Mouse (Mus musculus) lung, postnatal 36 days (tissue): ENCODE results near the gene Lrfn3.

Experiments used
- DNase-seq: peaks from one replicate; pipeline ENCODE4 v3.0.0; 2022; ENCODE audit warnings: mixed read lengths

Lrfn3 gene

GRCm38 (mm10) chr7:30339432-30340109 lies 23.0 kb downstream of the Lrfn3 start:
- DNase-seq: no peak

DNA sequence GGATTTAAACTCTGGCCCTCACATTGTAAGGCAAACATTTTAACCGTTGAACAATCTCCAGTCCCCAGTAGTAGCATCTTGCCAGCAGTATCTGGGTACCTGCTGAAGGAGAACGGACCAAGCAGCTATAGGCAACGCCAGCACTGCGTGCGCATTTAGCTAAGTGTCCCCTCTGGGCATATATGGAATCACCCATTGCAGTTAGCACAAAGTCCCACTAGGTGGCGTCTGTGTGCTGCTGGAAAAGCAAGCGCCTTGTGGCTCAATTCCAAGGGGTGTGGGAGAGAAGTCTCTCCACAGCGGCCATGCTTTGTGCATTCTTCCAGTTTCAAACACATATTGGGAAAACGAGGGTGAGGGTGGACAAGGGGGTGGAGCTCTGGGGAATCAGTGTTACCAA lies 26.2 kb downstream of the Lrfn3 start:
- DNase-seq: peak; percentile 90

- no peak for DNase-seq
Measured at GRCm38 (mm10) chr7:30335688-30336087, 26.9 kb downstream of the Lrfn3 start.

DNA sequence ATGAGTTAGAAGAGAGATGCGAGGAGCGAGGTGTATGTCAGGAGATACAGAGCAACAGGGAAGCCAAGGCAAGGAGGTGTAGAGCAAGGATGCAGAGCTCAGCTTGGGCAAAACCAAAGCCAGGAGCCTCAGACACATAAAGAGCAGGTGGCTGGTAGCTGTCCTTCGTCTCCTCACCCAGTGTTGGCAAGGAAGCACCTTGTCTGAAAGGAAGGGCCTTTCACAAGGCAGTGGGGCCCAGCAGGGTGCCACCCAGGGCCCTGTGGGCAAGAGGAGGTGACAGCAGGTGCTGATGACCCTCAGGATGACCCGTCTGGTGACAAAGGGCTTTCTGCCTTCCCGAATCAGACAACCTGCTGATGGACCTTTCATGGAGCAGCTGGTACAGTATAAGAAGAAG lies 28.0 kb downstream of the Lrfn3 start:
- no peak for DNase-seq

GRCm38 (mm10) chr7:30333436-30333835 lies 29.1 kb downstream of the Lrfn3 start:
- DNase-seq: peak; percentile 80

- no peak for DNase-seq
Measured at GRCm38 (mm10) chr7:30332622-30333259, 29.8 kb downstream of the Lrfn3 start.

DNA sequence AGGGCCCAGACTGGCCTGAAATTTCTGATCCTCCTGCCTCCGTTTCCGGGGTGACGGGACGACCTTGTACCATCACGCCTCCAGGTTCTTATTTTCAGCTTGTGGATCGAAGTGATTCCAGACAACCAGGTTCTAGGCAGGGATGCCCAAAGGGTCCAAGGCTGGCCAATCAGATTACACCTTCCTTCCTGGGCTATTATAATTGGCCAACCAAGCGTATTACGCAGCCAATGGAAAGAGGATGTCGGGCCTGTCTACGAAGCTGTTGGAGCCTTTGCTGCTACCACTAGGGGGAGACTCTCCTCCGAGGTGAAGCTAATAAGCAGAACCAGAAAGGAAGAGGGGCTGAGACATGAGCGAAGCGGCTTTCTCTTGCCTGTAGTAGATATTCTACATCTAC lies 30.7 kb downstream of the Lrfn3 start:
- DNase-seq: peak; percentile 89

- DNase-seq: no peak
Measured at GRCm38 (mm10) chr7:30328379-30328778, 34.2 kb downstream of the Lrfn3 start.

DNA sequence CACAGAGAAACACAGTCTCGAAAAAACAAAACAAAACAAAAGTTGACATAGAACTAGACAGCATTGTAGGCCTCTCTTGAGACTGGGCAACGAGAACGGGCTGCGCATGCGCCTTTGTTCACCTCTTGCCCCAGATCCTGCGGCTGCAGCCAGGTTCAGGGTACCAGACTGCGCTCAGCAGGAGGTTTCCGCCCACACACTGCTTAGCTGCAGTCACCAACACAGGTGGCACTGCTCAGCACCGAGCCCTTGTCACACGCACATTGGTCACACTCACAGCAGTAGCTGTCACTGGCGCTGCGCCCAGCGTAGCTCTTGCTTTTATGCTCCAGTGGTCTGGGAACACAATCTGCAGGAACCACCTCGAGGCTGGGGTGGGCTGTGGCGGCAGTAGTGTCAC lies 35.4 kb downstream of the Lrfn3 start:
- DNase-seq: peak; percentile 44

- DNase-seq: no peak
Measured at GRCm38 (mm10) chr7:30326427-30326826, 36.1 kb downstream of the Lrfn3 start.

GRCm38 (mm10) chr7:30325364-30325763 lies 37.2 kb downstream of the Lrfn3 start:
- DNase-seq: peak; percentile 66

DNA sequence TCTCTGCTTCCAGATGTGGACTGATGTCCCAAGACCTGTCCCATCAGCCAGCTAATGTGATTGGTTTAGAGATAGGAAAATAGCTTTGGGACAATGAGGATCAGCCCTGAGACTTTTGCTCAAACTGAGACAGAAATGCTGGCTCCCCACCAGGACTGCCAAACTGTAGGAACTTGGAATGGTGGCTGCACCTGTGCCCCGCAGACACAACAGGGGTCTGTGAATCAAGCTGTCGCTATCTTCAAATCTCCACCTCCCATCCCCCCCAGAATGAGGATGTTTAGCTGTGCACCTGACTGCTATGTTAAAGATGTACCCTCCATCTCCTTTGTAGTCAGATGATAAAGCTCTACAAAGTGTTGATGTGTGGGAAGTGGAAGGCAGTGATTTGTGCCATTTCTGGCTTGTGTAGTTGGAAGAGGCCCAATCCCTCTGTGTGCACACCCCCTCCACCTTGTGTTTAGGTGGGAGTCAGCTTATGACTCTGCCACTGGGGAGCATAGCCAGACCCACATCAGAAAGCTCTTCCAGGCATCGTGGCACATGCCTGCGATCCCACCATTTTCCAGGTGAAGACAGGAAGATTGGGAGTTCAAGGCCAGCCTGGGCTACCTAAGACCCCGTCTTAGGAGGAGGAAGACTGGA lies 38.1 kb downstream of the Lrfn3 start:
- DNase-seq: no peak

DNA sequence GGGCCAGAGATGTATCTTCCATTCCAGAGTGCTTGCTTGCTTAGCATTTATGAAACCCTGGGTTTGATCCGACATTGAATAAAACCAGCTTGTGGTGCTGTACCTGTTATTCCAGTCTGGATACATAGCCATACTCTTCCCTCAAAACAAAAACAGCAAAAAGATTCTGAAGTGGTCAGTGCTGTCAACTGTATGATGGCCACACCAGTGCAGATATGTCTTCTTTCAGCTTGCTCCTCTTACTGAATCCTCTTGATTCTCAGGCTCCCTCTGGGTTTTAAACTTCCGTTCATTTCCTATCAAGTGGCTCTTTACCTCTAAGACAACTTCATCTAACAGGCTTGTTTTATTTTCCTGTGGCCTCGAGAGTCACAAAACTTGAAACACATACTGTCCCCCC lies 38.8 kb downstream of the Lrfn3 start, which contains the start of gene Sdhaf1:
Sdhaf1 (minus strand) TSS at position 101 of the 400 bp plus-strand sequence.
- DNase-seq: no peak

GRCm38 (mm10) chr7:30322865-30323264 lies 39.7 kb downstream of the Lrfn3 start:
- DNase-seq: no peak

GRCm38 (mm10) chr7:30322285-30322667 lies 40.3 kb downstream of the Lrfn3 start:
- DNase-seq: peak; percentile 99

DNA sequence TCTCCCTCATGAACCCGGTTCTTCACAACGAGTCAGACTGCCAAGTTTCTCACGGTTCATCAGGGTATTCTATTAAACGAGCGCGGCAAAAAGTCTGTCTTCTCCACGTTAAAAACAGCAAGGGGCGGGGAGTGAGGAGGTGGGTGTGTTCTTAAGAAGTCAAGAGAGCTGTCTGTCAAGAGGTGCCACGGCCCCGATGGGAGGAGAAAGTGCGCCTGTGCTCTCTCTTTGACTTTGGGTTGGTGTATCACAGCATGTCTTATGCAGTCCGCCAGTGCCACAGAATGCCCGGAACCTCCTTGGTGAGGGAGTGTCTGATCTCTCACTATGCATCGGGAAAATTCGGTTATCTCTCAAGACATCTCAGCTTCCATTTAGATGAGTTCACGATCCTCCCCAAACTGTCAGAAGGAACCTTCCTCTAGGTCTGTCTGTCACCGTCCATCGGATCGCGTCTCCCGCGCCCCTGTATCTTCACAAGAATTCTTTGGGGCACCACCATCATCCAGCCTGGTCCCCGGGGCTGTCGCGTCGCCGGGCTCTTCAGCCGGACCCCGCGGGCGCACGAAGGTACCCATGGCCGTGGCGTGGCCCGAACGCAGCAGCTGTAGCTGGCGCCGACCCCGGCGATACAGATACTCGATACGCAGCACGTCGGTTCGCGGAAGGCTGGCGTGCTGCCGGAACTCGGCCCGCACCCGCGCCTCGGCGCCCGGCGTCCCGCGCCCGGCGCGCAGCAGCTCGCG lies 40.9 kb downstream of the Lrfn3 start, which contains the start of gene E130208F15Rik:
E130208F15Rik (plus strand) TSS at position 202 of the 746 bp plus-strand sequence.
- DNase-seq: peak; percentile 89

DNA sequence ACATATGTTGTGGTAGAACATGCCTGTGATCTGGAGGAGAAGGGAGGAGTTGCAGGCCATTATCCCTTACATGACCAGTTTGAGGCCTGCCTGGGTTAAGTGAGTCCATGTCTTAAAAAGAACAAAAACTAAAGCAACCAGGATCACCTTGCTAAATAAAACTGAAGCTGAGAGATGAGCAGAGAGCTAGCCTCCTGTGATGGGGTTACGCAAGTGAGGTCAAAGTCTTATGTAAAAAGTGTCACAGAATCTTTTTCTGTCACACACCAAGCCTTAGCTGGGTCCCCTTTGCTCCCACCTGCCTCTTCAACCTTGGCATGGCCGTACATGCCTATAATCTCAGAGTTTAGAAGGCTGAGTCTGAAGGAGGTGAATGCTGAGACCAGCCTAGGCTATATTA lies 41.6 kb downstream of the Lrfn3 start:
- no peak for DNase-seq

DNA sequence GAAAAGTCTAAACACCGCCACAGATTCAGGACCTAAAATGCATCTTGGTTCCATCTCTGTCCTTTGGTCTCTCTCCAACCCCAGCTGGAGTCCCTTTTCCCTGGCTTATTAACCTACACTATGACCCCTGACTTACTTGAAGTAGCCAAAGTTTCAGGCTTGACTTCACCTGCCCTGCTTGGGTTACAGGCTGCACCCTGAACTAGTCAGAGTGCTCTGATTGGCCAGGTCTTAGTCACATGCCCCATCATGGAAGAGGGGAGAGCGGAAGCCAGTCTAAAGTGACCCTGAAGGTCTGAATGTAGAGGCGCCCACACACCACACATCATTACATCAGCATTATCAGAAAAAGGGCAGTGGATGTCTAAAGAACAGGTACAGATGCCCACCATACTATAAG lies 44.4 kb downstream of the Lrfn3 start:
- no peak for DNase-seq

DNA sequence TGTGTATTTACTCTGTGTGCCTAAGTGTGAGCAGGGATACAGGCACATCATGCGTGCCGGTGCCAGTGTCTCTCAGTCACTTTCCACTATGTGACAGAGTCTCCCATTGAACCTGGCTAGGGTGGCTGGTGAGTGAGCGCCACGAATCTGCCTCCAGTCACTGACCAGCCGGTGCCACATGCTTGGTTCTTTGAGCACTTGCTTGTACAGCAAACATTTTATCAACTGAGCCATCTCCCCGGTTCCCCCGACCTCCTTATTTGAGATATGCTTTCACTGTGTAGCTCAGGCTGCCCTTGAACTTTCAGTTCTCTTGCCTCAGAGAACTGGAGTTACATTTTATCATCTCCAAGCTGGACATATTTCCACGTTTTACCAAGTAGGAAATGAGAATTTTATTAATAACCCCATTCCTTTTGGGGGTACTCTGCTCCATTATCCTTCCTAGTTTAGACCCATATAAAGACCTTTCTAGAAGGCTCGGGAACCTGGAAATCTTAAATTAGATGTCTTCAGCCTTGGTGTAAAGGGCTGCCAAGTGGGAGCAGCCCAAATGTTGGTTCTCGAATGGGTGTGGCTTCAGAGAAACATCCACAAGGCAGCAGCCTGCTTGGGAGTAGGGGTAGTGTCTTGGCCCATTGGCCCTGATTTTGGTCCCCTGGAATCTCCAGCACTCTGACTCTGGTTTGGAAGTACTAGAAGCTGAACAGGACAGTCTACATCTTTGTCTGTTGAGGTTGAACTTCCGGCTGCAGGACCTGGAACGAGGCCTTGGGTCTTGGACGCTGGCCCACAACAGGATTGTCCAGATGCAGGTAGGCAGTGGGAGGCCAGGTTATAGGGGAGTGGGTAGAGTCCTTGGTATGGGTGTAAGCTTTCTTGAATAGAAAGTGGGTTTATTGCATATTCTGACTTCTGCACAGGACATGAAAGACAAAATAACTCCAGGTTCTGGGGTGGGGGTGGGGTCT lies 46.7 kb downstream of the Lrfn3 start:
- no peak for DNase-seq

GRCm38 (mm10) chr7:30314721-30315155 lies 47.8 kb downstream of the Lrfn3 start, which contains the start of gene Syne4:
Syne4 (plus strand) TSS chr7:30314807.
- DNase-seq: no peak

DNA sequence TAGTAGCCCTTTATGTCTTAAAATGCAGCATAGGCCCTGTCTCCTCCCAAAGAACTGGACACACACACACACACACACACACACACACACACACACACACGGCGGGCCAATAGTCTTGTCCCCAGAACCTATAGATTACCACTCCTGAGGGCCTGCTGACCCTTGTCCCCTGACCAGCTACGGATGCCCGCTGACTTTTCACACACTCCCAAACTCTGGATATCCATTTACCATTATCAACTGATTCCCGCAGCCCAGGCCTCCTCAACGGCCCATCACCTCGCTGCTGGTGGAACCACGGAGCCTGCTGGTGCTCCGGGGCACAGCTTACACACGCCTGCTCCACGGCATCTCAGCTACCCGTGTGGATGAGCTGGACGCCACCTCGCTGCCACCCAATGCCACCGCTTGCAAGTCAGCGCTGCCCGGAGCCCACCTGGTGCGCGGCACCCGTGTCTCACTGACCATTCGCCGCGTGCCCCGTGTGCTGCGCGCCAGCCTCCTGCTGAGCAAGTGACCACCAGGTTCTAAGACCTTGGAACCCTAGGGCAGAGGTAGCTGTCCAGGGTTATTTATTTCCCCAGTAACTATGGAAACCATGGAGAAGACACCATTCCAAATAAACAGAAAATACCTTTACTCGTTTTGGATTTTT lies 48.8 kb downstream of the Lrfn3 start:
- DNase-seq: no peak
